Mouse (Mus musculus): ENCODE measurements around the gene Gm9780.
"Not testable (repeated sequence)": the region's sequence is repeated elsewhere in the genome, so short reads cannot be mapped to it uniquely, and the experiment has no call there.

DNA sequence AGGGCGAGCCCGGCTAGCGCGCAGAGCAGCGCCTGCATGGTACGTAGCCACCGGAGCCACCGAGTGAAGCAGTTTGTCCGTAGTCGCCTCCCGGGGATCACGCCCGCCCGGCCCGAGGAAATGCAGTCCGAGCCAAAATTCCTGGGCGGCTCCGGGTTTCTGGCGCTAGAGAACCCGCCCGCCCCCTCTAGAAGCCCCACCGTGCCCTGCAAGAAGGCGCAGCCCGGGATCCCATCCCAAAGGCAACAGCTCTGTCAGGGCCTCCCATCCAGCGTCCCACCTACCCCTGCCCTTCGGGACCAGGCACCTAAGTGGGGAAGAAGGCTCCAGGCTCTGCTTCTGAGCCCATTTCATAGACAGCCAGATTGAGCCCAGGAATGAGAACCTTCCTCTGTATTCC, at the start of gene Gm9780:
- TF ChIP-seq EP300, CTCF (IDR thresholded peaks at IDR 0.05; ENCODE audit: low read depth): not testable (repeated sequence)

Measured in liver, postnatal 0 days (tissue).